Mouse (Mus musculus) forebrain, embryonic 16.5 days (tissue): ENCODE data around the gene Ak8. TPM values are rescaled to one million over a fixed set of nuclear protein-coding genes. Genes with fewer than 3 reads are reported as not detected.

Experiments
- ATAC-seq: fragments of 200-750 bp; cut with Nextera tagmentation; 2 replicates; pipeline ENCODE4 v1.8.0; 2017; ENCODE audit warnings: mild to moderate bottlenecking, moderate library complexity
- H3K27ac ChIP-seq: fragments of 300-500 bp; sonication (generic); 2 replicates; pipeline ENCODE4 v1.5.1; 2014; ENCODE audit warnings: low read length, control low read depth
- H3K27me3 ChIP-seq: fragments of 300-500 bp; sonication (generic); replicated peaks from 2 replicates; pipeline ENCODE4 v1.6.1; 2014; ENCODE audit warnings: low read length; ENCODE audit not compliant: control insufficient read depth, insufficient read depth
- H3K36me3 ChIP-seq: fragments of 300-500 bp; sonication (generic); 2 replicates; pipeline ENCODE4 v1.6.1; 2014; ENCODE audit not compliant: control insufficient read depth, insufficient read depth
- H3K4me1 ChIP-seq: fragments of 300-500 bp; sonication (generic); replicated peaks from 2 replicates; pipeline ENCODE4 v1.6.1; 2014; ENCODE audit warnings: low read length; ENCODE audit not compliant: control insufficient read depth, insufficient read depth
- H3K4me2 ChIP-seq: fragments of 300-500 bp; sonication (generic); 2 replicates; pipeline ENCODE4 v1.6.1; 2014; ENCODE audit warnings: mild to moderate bottlenecking, low read length, control low read depth
- H3K4me3 ChIP-seq: fragments of 300-500 bp; sonication (generic); replicated peaks from 2 replicates; pipeline ENCODE4 v1.5.1; 2014; ENCODE audit warnings: mild to moderate bottlenecking, low read length, control low read depth
- H3K9ac ChIP-seq: fragments of 300-500 bp; sonication (generic); replicated peaks from 2 replicates; pipeline ENCODE4 v1.6.1; 2014; ENCODE audit warnings: low read depth, low read length, control low read depth
- H3K9me3 ChIP-seq: fragments of 300-500 bp; sonication (generic); 2 replicates; pipeline ENCODE4 v1.6.1; 2016; ENCODE audit warnings: low read length; ENCODE audit not compliant: control insufficient read depth
- WGBS: fragments of 180-500 bp; shearing (Covaris S2); extraction: QIAGEN DNeasy Blood & Tissue Kit; methylation state at CpG from one replicate; pipeline ENCODE4 v1.1.7; 2014; 5-methylcytosine and 5-hydroxymethylcytosine counted together
- polyA plus RNA-seq: library from polyadenylated mRNA; unstranded; fragments of >200 nt; fragmentation: Nextera tagmentation; extraction: Ambion mirVana; gene quantifications from 2 replicates; pipeline ENCODE4 v1.2.1, GENCODE M21; 2015

Gene Ak8
- 1.0 and 1.5 TPM in 2 replicates for polyA plus RNA-seq

GRCm38 (mm10) chr2:28699361-28700335 lies at the start of gene Ak8, which contains the start of gene Spaca9:
Ak8 (plus strand) TSS chr2:28700164.
Spaca9 (minus strand) TSS chr2:28699727.
- peak within 1 kb of the TSS; percentile 20; the same call in 1 of the 2 replicates for H3K27ac ChIP-seq
- 1% methylated on average over 53 of the region's 53 CpGs for WGBS
- H3K4me2 ChIP-seq, result peak within 1 kb of the TSS; percentile 97

GRCm38 (mm10) chr2:28650526-28650925 lies 49.4 kb upstream of the Ak8 start:
- Histone ChIP-seq H3K9ac (no peak overlapping the region), H3K4me2 (no peak overlapping the region), H3K36me3 (0 out of 2 replicates have a peak, but pooled peaks cover 2% of the 10 kb centered on the region), H3K27me3 (no peaks in the 10 kb centered on the region), H3K9me3 (no peaks in the 10 kb centered on the region), H3K27ac (no peak overlapping the region), H3K4me3 (no peak overlapping the region), H3K4me1 (no peaks in the 10 kb centered on the region)
- no peak for ATAC-seq

More at GRCm38 (mm10) chr2:28699361-28700335, at the start of gene Ak8, which contains the start of gene Spaca9:
- Histone ChIP-seq H3K9me3 (no peaks in the 10 kb centered on the region), H3K9ac (peak within 1 kb of the TSS; percentile 68), H3K4me3 (peak within 1 kb of the TSS; percentile 73), H3K36me3 (no peaks in the 10 kb centered on the region), H3K4me1 (peaks cover 8% of the 10 kb centered on the region), H3K27me3 (0 out of 2 replicates have a peak, but pooled peaks cover 3% of the 10 kb centered on the region)
- ATAC-seq, result peak; percentile 96

GRCm38 (mm10) chr2:28653351-28653750 lies 46.6 kb upstream of the Ak8 start:
- H3K27me3 ChIP-seq, result no peaks in the 10 kb centered on the region
- H3K9me3 ChIP-seq, result no peaks in the 10 kb centered on the region

GRCm38 (mm10) chr2:28654295-28654694 lies 45.7 kb upstream of the Ak8 start:
- H3K4me3 ChIP-seq, result no peak overlapping the region
- 71% methylated on average over 2 of the region's 2 CpGs for WGBS
- H3K27ac ChIP-seq, result no peak overlapping the region
- no peaks in the 10 kb centered on the region for H3K4me1 ChIP-seq
- no peaks in the 10 kb centered on the region for H3K27me3 ChIP-seq
- peaks cover 12% of the 10 kb centered on the region for H3K36me3 ChIP-seq
- H3K9me3 ChIP-seq, result no peaks in the 10 kb centered on the region
- no peak overlapping the region for H3K9ac ChIP-seq
- no peak overlapping the region for H3K4me2 ChIP-seq
- ATAC-seq, result no peak

More at GRCm38 (mm10) chr2:28653351-28653750, 46.6 kb upstream of the Ak8 start:
- no peak overlapping the region for H3K9ac ChIP-seq
- H3K4me3 ChIP-seq, result no peak overlapping the region
- no peak overlapping the region for H3K4me2 ChIP-seq
- no peak for ATAC-seq
- peaks cover 6% of the 10 kb centered on the region; the same call in 1 of the 2 replicates for H3K36me3 ChIP-seq
- no peak overlapping the region for H3K27ac ChIP-seq
- WGBS, result 96% methylated on average over 7 of the region's 7 CpGs
- H3K4me1 ChIP-seq, result no peaks in the 10 kb centered on the region

- ATAC-seq, result no peak
- 76% methylated on average over 8 of the region's 8 CpGs for WGBS
- H3K9ac ChIP-seq, result no peak overlapping the region
- H3K4me2 ChIP-seq, result no peak overlapping the region
- no peak overlapping the region for H3K4me3 ChIP-seq
- H3K27ac ChIP-seq, result no peak overlapping the region
- no peaks in the 10 kb centered on the region for H3K4me1 ChIP-seq
- no peaks in the 10 kb centered on the region for H3K27me3 ChIP-seq
- H3K9me3 ChIP-seq, result no peaks in the 10 kb centered on the region
- peaks cover 15% of the 10 kb centered on the region for H3K36me3 ChIP-seq
These were observed 43.7 kb upstream of the Ak8 start for GRCm38 (mm10) chr2:28656216-28656615.

- ATAC-seq, result no peak
- no peaks in the 10 kb centered on the region for H3K9me3 ChIP-seq
- peaks cover 40% of the 10 kb centered on the region for H3K36me3 ChIP-seq
- no peaks in the 10 kb centered on the region for H3K27me3 ChIP-seq
- no peak overlapping the region for H3K4me3 ChIP-seq
- H3K4me2 ChIP-seq, result no peak overlapping the region
- H3K9ac ChIP-seq, result no peak overlapping the region
- no peak overlapping the region for H3K27ac ChIP-seq
- H3K4me1 ChIP-seq, result no peaks in the 10 kb centered on the region
- WGBS, result 100% methylated on average over 3 of the region's 3 CpGs
These were observed 37.1 kb upstream of the Ak8 start for GRCm38 (mm10) chr2:28662891-28663290.

GRCm38 (mm10) chr2:28665818-28666217 lies 34.1 kb upstream of the Ak8 start:
- Histone ChIP-seq H3K27ac (no peak overlapping the region), H3K4me3 (no peak overlapping the region), H3K9ac (no peak overlapping the region), H3K4me1 (no peaks in the 10 kb centered on the region), H3K4me2 (no peak overlapping the region), H3K27me3 (no peaks in the 10 kb centered on the region), H3K36me3 (peaks cover 42% of the 10 kb centered on the region), H3K9me3 (no peaks in the 10 kb centered on the region)
- WGBS, result 91% methylated on average over 3 of the region's 3 CpGs
- no peak for ATAC-seq

GRCm38 (mm10) chr2:28671438-28671837 lies 28.5 kb upstream of the Ak8 start:
- Histone ChIP-seq H3K9me3 (no peaks in the 10 kb centered on the region), H3K27ac (no peak overlapping the region), H3K27me3 (no peaks in the 10 kb centered on the region), H3K4me3 (no peak overlapping the region), H3K9ac (no peak overlapping the region), H3K4me1 (no peaks in the 10 kb centered on the region), H3K4me2 (no peak overlapping the region), H3K36me3 (peaks cover 52% of the 10 kb centered on the region)
- ATAC-seq, result no peak
- 86% methylated on average over 2 of the region's 2 CpGs for WGBS

- H3K4me1 ChIP-seq, result no peaks in the 10 kb centered on the region
- H3K36me3 ChIP-seq, result peaks cover 48% of the 10 kb centered on the region
- WGBS, result 92% methylated on average over 8 of the region's 8 CpGs
- H3K9me3 ChIP-seq, result no peaks in the 10 kb centered on the region
- H3K4me3 ChIP-seq, result no peak overlapping the region
- no peak overlapping the region for H3K4me2 ChIP-seq
- H3K27me3 ChIP-seq, result no peaks in the 10 kb centered on the region
- H3K9ac ChIP-seq, result no peak overlapping the region
- ATAC-seq, result no peak
- H3K27ac ChIP-seq, result no peak overlapping the region
These were observed 24.0 kb upstream of the Ak8 start for GRCm38 (mm10) chr2:28676005-28676404.
